Mouse (Mus musculus) limb, embryonic 15.5 days (tissue): ENCODE results near the gene Kcnh1. TPM values are rescaled to one million over a fixed set of nuclear protein-coding genes. Genes with fewer than 3 reads are reported as not detected.

ENCODE experiments used
- ATAC-seq: fragments of 200-750 bp; cut with Nextera tagmentation; 2 replicates; pipeline ENCODE4 v1.8.0; 2017; ENCODE audit warnings: low read depth, moderate TSS enrichment; ENCODE audit not compliant: insufficient number of reproducible peaks, low FRiP score, low TSS enrichment
- H3K27ac ChIP-seq: fragments of 300-500 bp; sonication (generic); 2 replicates; pipeline ENCODE4 v1.5.1; 2015; ENCODE audit warnings: moderate library complexity, mild to moderate bottlenecking, inconsistent platforms
- H3K27me3 ChIP-seq: fragments of 300-500 bp; sonication (generic); 2 replicates; pipeline ENCODE4 v1.6.1; 2015; ENCODE audit warnings: inconsistent platforms
- H3K36me3 ChIP-seq: fragments of 300-500 bp; sonication (generic); 2 replicates; pipeline ENCODE4 v1.6.1; 2015; ENCODE audit warnings: inconsistent platforms
- H3K4me1 ChIP-seq: fragments of 300-500 bp; sonication (generic); 2 replicates; pipeline ENCODE4 v1.6.1; 2015; ENCODE audit warnings: inconsistent platforms
- H3K4me2 ChIP-seq: fragments of 300-500 bp; sonication (generic); 2 replicates; pipeline ENCODE4 v1.6.1; 2015; ENCODE audit warnings: mild to moderate bottlenecking, inconsistent platforms
- H3K4me3 ChIP-seq: fragments of 300-500 bp; sonication (generic); 2 replicates; pipeline ENCODE4 v1.5.1; 2015; ENCODE audit warnings: mild to moderate bottlenecking, inconsistent platforms
- H3K9ac ChIP-seq: fragments of 300-500 bp; sonication (generic); 2 replicates; pipeline ENCODE4 v1.6.1; 2015; ENCODE audit warnings: inconsistent platforms
- H3K9me3 ChIP-seq: fragments of 300-500 bp; sonication (generic); 2 replicates; pipeline ENCODE4 v1.6.1; 2016; ENCODE audit warnings: inconsistent platforms
- WGBS: fragments of 180-500 bp; shearing (Covaris S2); methylation state at CpG from one replicate; pipeline ENCODE4 v1.1.7; 2015; 5-methylcytosine and 5-hydroxymethylcytosine counted together
- polyA plus RNA-seq: library from polyadenylated mRNA; unstranded; fragments of >200 nt; fragmentation: Nextera tagmentation; extraction: Ambion mirVana; gene quantifications from 2 replicates; pipeline ENCODE4 v1.2.1, GENCODE M21; 2015

The Kcnh1 gene
- polyA plus RNA-seq, 1 experiment from 2014 or later: 0.61 TPM

- Histone ChIP-seq H3K27ac (no peak overlapping the region), H3K27me3 (no peaks in the 10 kb centered on the region), H3K9me3 (no peaks in the 10 kb centered on the region), H3K4me3 (no peak overlapping the region), H3K9ac (no peak overlapping the region), H3K36me3 (no peaks in the 10 kb centered on the region), H3K4me2 (no peak overlapping the region), H3K4me1 (0 out of 2 replicates have a peak, but pooled peaks cover 7% of the 10 kb centered on the region)
- ATAC-seq: no peak
- WGBS: 83% methylated on average over 1 of the region's 1 CpGs
Measured at GRCm38 (mm10) chr1:192519713-192520112, 329.1 kb downstream of the Kcnh1 start.

DNA sequence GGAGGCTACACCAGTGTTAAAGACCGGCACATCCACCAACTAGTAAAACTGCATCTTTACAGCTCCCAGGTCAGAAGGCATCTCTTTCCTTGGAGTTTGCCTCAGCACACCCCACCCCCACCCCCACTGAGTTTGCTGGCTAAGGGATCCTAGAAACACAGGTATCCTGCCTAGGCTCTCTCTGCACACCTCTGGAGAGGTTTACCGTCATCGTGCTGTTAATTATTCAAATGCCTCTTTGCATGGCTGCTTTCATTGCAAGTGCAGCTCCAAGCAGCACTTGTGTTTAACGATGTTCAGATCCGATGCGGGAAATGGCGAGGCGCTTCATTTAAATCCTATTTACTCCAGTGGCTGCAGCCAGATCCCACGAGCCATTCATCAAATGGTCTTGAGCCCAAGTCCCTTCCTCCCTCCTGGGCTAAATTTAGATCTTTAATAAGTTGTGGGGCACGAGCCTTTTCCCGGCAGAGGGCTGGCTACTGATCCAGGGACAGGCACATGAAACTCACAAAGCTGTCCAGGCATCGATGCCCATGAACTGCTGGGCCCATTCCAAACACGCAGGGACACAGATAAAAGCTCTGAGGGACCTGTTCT lies 330.4 kb downstream of the Kcnh1 start:
- H3K4me1 ChIP-seq: 0 out of 2 replicates have a peak, but pooled peaks cover 7% of the 10 kb centered on the region
- H3K4me2 ChIP-seq: no peak overlapping the region
- no peak overlapping the region for H3K27ac ChIP-seq
- ATAC-seq: no peak
- no peak overlapping the region for H3K9ac ChIP-seq
- H3K36me3 ChIP-seq: no peaks in the 10 kb centered on the region
- no peak overlapping the region for H3K4me3 ChIP-seq
- H3K9me3 ChIP-seq: no peaks in the 10 kb centered on the region
- no peaks in the 10 kb centered on the region for H3K27me3 ChIP-seq
- 24% methylated on average over 13 of the region's 13 CpGs for WGBS

GRCm38 (mm10) chr1:192522376-192523178 lies 332.0 kb downstream of the Kcnh1 start:
- no peak overlapping the region for H3K27ac ChIP-seq
- 61% methylated on average over 12 of the region's 12 CpGs for WGBS
- 0 out of 2 replicates have a peak, but pooled peaks cover 7% of the 10 kb centered on the region for H3K4me1 ChIP-seq
- no peaks in the 10 kb centered on the region for H3K36me3 ChIP-seq
- H3K4me3 ChIP-seq: no peak overlapping the region
- ATAC-seq: no peak
- H3K27me3 ChIP-seq: no peaks in the 10 kb centered on the region
- no peak overlapping the region for H3K9ac ChIP-seq
- no peak overlapping the region for H3K4me2 ChIP-seq
- H3K9me3 ChIP-seq: no peaks in the 10 kb centered on the region

- no peaks in the 10 kb centered on the region for H3K27me3 ChIP-seq
- no peaks in the 10 kb centered on the region for H3K36me3 ChIP-seq
- H3K4me2 ChIP-seq: no peak overlapping the region
- ATAC-seq: no peak
- no peak overlapping the region for H3K4me3 ChIP-seq
- H3K27ac ChIP-seq: no peak overlapping the region
- H3K9me3 ChIP-seq: no peaks in the 10 kb centered on the region
- 0 out of 2 replicates have a peak, but pooled peaks cover 4% of the 10 kb centered on the region for H3K4me1 ChIP-seq
- WGBS: 68% methylated on average over 14 of the region's 14 CpGs
- H3K9ac ChIP-seq: no peak overlapping the region
Measured at GRCm38 (mm10) chr1:192525711-192526350, 335.3 kb downstream of the Kcnh1 start.

DNA sequence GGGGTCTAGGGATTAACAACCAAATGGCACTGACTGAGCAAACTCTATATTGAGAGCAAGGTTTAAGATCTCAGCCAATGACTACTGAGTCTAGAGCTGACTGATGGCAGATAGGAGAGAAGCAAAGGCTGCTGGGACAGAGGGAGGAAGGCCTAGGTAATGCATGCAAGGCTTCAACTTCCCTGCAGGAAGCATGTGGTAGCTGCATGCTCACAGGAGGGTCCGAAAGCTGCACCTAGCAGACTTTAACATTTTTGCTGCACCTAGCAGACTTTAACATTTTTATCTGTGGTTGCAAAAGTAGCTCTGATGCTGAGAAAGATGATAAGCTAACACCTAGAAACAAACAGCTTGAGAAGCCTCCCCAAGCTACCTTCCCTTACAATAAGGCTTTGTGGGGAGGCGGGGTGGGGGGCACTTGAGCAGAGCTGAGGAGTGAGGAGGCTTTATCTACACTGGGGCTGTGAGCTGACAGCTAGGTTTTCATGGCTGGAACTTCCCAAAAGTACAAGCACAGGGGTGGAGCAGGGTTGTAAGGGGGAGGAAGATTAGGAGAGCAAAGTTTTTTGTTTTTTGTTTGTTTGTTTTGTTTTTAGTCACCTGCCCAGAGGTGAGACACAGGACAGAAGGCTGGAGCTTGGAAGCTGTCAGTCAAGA lies 341.0 kb downstream of the Kcnh1 start:
- H3K4me3 ChIP-seq: no peak overlapping the region
- no peaks in the 10 kb centered on the region for H3K27me3 ChIP-seq
- H3K9ac ChIP-seq: no peak overlapping the region
- H3K4me2 ChIP-seq: no peak overlapping the region
- H3K36me3 ChIP-seq: no peaks in the 10 kb centered on the region
- WGBS: 75% methylated on average over 2 of the region's 2 CpGs
- ATAC-seq: no peak
- H3K9me3 ChIP-seq: no peaks in the 10 kb centered on the region
- H3K27ac ChIP-seq: no peak overlapping the region
- H3K4me1 ChIP-seq: no peaks in the 10 kb centered on the region

- Histone ChIP-seq H3K9me3 (no peaks in the 10 kb centered on the region), H3K36me3 (no peaks in the 10 kb centered on the region), H3K27ac (no peak overlapping the region), H3K4me2 (no peak overlapping the region), H3K4me1 (no peaks in the 10 kb centered on the region), H3K27me3 (no peaks in the 10 kb centered on the region), H3K4me3 (no peak overlapping the region), H3K9ac (no peak overlapping the region)
- no peak for ATAC-seq
- WGBS: 41% methylated on average over 2 of the region's 2 CpGs
Measured at GRCm38 (mm10) chr1:192532212-192532611, 341.6 kb downstream of the Kcnh1 start.

DNA sequence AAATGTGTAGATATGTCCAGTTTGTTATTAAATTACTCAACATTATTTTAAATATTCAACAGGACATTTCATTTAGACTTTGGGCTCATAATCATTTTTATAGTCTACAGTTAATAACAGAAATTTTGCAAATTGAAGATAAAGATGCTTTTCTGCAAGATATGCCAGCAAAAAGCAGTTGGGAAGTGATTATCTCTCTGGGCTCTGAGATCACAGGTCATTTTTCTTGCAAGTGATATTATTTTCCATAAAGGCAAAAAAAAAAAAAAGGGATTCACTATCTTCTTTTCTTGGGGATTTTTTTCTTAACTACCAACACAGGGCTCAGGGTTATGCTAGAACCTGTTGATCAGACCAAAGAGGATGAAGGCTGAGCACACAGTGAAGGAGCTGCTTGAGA lies 342.4 kb downstream of the Kcnh1 start:
- no peak for ATAC-seq
- Histone ChIP-seq H3K27ac (no peak overlapping the region), H3K4me1 (no peaks in the 10 kb centered on the region), H3K36me3 (no peaks in the 10 kb centered on the region), H3K9ac (no peak overlapping the region), H3K4me3 (no peak overlapping the region), H3K9me3 (no peaks in the 10 kb centered on the region), H3K4me2 (no peak overlapping the region), H3K27me3 (no peaks in the 10 kb centered on the region)

DNA sequence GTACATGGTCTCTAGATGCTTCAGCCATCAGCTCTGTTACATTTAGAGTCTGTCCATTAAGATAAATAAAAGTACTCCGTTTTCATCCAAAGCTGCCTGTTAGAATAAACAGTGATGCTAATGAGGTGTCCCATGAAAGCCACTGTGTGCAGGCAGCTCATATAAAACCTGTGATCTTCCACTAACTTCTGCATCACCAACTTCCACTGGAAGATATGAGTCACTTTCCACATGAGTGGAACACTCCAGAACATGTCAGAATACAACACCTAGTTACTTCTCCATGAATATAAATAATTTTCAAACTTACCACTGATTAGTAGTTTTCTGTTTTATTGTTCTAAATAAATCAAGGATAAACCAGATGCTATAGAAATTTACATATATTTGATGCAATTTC lies 345.9 kb downstream of the Kcnh1 start:
- no peak for ATAC-seq
- Histone ChIP-seq H3K9ac (no peak overlapping the region), H3K9me3 (no peaks in the 10 kb centered on the region), H3K4me1 (no peaks in the 10 kb centered on the region), H3K4me2 (no peak overlapping the region), H3K36me3 (no peaks in the 10 kb centered on the region), H3K27ac (no peak overlapping the region), H3K27me3 (no peaks in the 10 kb centered on the region), H3K4me3 (no peak overlapping the region)
- WGBS: 76% methylated on average over 1 of the region's 1 CpGs

DNA sequence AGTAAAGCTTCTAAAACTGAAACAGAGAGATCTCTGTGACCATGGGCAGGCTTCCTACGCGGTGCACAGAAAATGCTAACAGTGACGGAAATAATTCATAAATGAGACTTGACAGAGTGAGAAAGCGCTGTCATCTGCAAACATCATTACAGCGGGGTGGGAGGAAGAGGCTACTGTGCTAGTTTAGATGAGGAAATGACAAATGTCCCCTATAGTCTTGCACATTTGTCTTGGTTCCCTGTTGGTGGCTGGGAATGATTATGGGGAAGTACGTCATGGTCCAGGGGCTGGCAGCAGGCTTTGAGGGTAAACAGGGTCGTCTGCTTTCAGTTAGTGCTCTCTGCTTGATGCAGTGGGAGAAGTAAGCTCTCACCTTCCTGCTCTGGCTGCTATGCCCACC lies 346.6 kb downstream of the Kcnh1 start:
- no peak for ATAC-seq

DNA sequence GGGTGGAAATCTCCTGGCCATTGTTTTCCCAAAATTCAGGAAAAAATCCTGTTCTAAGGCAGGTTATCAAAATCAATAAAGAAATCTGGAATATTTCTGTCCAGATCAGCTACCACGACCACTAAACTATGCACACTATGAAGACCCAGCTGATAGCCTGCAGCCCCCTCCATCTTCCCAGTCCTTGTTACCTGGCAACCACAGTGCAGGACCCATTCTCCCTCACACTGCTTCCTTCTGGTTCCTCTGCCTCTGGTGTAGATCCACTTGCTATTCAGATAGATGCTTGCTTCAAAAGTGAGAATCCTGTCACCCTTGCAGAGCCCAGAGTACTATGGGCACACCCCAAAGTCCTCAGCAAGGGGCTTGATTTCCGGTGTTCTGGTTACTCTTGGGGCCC lies 351.5 kb downstream of the Kcnh1 start:
- Histone ChIP-seq H3K27me3 (no peaks in the 10 kb centered on the region), H3K4me2 (no peak overlapping the region), H3K4me3 (no peak overlapping the region), H3K4me1 (no peaks in the 10 kb centered on the region), H3K27ac (no peak overlapping the region), H3K36me3 (no peaks in the 10 kb centered on the region), H3K9me3 (no peaks in the 10 kb centered on the region), H3K9ac (no peak overlapping the region)
- ATAC-seq: no peak
- WGBS: 79% methylated on average over 2 of the region's 2 CpGs

More for the DNA sequence above, 346.6 kb downstream of the Kcnh1 start:
- Histone ChIP-seq H3K27ac (no peak overlapping the region), H3K9ac (no peak overlapping the region), H3K4me2 (no peak overlapping the region), H3K4me1 (no peaks in the 10 kb centered on the region), H3K4me3 (no peak overlapping the region), H3K36me3 (no peaks in the 10 kb centered on the region), H3K9me3 (no peaks in the 10 kb centered on the region), H3K27me3 (no peaks in the 10 kb centered on the region)
- 51% methylated on average over 7 of the region's 7 CpGs for WGBS

- no peaks in the 10 kb centered on the region for H3K4me1 ChIP-seq
- H3K36me3 ChIP-seq: no peaks in the 10 kb centered on the region
- H3K27ac ChIP-seq: no peak overlapping the region
- WGBS: 85% methylated on average over 4 of the region's 4 CpGs
- ATAC-seq: no peak
- H3K9ac ChIP-seq: no peak overlapping the region
- no peaks in the 10 kb centered on the region for H3K9me3 ChIP-seq
- H3K4me2 ChIP-seq: no peak overlapping the region
- H3K27me3 ChIP-seq: no peaks in the 10 kb centered on the region
- no peak overlapping the region for H3K4me3 ChIP-seq
Measured at GRCm38 (mm10) chr1:192543686-192544085, 353.1 kb downstream of the Kcnh1 start.

GRCm38 (mm10) chr1:192544091-192544490 lies 353.5 kb downstream of the Kcnh1 start:
- Histone ChIP-seq H3K9me3 (no peaks in the 10 kb centered on the region), H3K4me2 (no peak overlapping the region), H3K27ac (no peak overlapping the region), H3K4me3 (no peak overlapping the region), H3K4me1 (no peaks in the 10 kb centered on the region), H3K36me3 (no peaks in the 10 kb centered on the region), H3K27me3 (no peaks in the 10 kb centered on the region), H3K9ac (no peak overlapping the region)
- ATAC-seq: no peak
- 75% methylated on average over 9 of the region's 9 CpGs for WGBS
